Mouse (Mus musculus): ENCODE results near the gene Izumo1r. TPM values are rescaled to one million over a fixed set of nuclear protein-coding genes. Genes with fewer than 3 reads are reported as not detected.
A peak's percentile ranks its signal among the peaks of the same experiment; 100 is the strongest.

Izumo1r gene
- polyA plus RNA-seq (2015; fragmentation: Nextera tagmentation; extraction: Ambion mirVana) = 0.16 and 0.21 TPM in 2 replicates

DNA sequence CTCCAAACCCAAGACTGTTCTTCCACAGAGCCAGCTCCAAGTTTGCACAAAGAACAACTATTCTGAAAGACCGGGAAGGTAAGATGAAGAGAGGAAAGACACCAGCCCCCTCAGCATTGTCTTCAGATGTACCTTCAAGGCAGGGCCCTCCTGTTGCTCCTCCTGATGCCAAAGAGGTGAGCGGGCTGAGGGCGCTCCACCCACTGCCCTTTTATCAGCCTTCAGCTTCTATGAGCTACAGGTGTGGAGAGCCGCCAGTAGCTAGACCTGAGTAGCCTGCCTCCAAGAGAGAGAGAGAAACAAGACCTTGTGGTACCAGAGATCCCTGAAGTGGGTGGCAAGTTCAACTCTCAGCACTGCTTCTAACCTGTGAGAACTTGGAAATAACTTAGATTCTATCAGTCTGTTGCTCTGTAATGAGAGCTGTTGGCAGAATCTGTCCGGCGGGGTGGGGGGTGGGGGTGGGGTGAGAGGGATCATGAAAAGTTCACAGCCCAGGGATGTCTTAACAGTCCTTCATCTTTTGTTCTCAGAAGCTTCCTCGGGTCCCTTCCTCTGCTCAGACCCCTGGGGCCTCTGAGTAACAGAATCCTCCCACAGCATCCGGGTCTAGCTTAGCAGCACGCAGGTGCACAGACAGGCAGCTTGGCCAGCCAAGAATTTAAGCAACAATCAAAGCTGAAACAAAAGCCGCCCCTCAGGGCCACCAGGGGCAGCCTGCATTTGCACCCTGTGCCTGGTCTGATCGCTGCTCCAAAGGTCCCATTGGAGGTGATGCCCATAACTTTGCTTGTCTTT lies at the start of gene Izumo1r:
TSS of gene Izumo1r (minus strand) at position 369 of the 798 bp plus-strand sequence.
- Histone ChIP-seq H3K9ac (no peak within 1 kb of the TSS), H3K4me2 (no peak within 1 kb of the TSS), H3K36me3 (no peaks in the 10 kb centered on the region), H3K9me3 (replicated peaks) (no peaks in the 10 kb centered on the region), H3K27ac (no peak within 1 kb of the TSS), H3K4me1 (peaks cover 46% of the 10 kb centered on the region), H3K4me3 (replicated peaks) (no peak within 1 kb of the TSS), H3K27me3 (no peaks in the 10 kb centered on the region)
- ATAC-seq (replicated peaks; ENCODE audit: low FRiP score) = peak; percentile 65
- WGBS = 35% methylated on average over 11 of the region's 11 CpGs

DNA sequence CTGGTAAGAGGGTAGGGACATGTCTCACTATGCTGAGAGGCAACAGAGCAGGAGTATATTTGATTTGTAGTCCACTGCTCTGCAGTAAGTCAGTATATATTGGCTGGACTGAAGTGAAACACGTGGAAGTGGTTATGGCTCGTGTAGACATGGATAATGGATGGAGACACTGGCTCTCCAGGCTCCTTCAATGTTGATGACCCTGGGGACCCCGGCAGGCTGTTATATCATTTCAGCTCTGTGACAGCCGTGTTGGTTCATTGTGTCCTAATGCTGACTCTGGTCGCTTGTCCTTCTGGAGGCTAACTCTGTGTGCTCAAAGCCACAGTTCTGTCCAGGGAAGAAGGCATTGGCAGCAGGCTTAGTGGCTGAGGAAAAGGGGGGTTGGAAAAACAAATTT lies 47.3 kb upstream of the Izumo1r start:
- Histone ChIP-seq H3K27ac (no peak overlapping the region), H3K27me3 (no peaks in the 10 kb centered on the region), H3K4me1 (no peaks in the 10 kb centered on the region), H3K36me3 (no peaks in the 10 kb centered on the region), H3K9me3 (replicated peaks) (no peaks in the 10 kb centered on the region), H3K9ac (no peak overlapping the region), H3K4me2 (no peak overlapping the region), H3K4me3 (replicated peaks) (no peak overlapping the region)
- ATAC-seq (replicated peaks; ENCODE audit: low FRiP score) = no peak
- WGBS = 82% methylated on average over 5 of the region's 5 CpGs

DNA sequence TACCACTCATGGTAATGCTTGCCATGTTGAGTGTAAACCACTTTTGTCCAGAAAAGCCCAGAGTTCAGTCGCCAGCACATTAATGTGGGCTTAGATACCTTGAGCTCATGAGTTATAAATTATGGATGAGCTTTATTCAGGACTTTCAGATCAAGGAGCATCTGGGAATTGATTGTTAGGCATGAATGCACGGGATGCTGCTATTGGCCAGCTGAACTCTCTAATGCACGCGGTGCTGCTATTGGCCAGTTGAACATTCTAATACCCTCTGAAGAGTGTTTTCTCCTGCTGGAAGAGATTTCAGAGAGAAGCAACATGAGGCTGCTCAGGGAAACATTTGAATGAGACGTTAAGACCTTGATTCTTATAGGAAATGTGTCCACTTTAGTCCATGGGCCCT lies 45.1 kb upstream of the Izumo1r start:
- Histone ChIP-seq H3K36me3 (no peaks in the 10 kb centered on the region), H3K27me3 (no peaks in the 10 kb centered on the region), H3K4me3 (replicated peaks) (no peak overlapping the region), H3K27ac (no peak overlapping the region), H3K4me1 (peaks cover 3% of the 10 kb centered on the region; the same call in 1 of the 2 replicates), H3K9me3 (replicated peaks) (no peaks in the 10 kb centered on the region), H3K9ac (no peak overlapping the region), H3K4me2 (no peak overlapping the region)
- ATAC-seq (replicated peaks; ENCODE audit: low FRiP score) = no peak
- 84% methylated on average over 5 of the region's 5 CpGs for WGBS

DNA sequence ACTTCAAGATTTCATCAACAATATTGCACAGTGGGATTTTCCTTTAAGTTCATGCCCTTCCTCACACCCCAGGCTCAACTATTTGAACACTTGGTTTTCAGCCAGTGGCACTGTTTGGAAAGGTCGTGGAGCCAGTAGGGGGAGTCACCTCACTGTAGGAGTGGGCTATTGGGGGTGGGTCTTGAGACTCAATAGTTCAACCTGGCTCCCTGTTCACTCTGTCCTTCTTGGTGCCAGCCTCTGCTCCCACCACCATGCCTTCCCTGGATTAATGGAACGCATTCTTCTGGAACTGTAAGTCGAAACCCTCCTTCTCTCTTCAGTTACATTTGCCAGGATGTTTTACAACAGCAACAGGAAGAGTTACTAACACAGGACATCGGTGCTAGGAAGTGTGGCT lies 42.9 kb upstream of the Izumo1r start:
- H3K4me1 ChIP-seq = peaks cover 3% of the 10 kb centered on the region; the same call in 1 of the 2 replicates
- no peaks in the 10 kb centered on the region for H3K27me3 ChIP-seq
- no peaks in the 10 kb centered on the region for H3K9me3 ChIP-seq (replicated peaks)
- H3K4me2 ChIP-seq = no peak overlapping the region
- no peaks in the 10 kb centered on the region for H3K36me3 ChIP-seq
- 0 out of 2 replicates have a peak overlapping the region, but pooled peaks have one; percentile 58 for H3K27ac ChIP-seq
- no peak overlapping the region for H3K9ac ChIP-seq
- peak; percentile 84 for ATAC-seq (replicated peaks; ENCODE audit: low FRiP score)
- 32% methylated on average over 4 of the region's 4 CpGs for WGBS
- H3K4me3 ChIP-seq (replicated peaks) = no peak overlapping the region

DNA sequence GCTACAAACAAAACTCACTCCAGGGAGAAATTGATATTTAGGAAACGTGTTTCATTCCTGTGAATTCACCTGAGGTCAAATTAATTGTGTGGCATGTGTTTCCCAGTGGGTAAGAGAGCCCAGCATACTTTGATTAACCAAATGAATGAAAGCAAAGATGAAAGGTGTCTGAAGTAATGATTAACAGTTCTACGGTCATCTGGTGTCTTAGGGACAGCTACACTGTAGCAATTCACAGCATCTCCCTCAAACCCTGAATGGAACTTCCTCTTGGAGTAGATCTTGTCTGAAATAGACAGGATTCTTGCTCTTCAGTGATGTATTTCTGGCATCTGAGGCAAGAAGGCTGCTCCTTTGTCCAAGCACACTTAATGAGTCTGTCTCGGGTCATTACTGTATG lies 42.2 kb upstream of the Izumo1r start:
- WGBS = 33% methylated on average over 3 of the region's 3 CpGs
- Histone ChIP-seq H3K4me2 (no peak overlapping the region), H3K27me3 (no peaks in the 10 kb centered on the region), H3K27ac (peak overlapping the region; percentile 58; the same call in 1 of the 2 replicates), H3K9me3 (replicated peaks) (no peaks in the 10 kb centered on the region), H3K4me3 (replicated peaks) (no peak overlapping the region), H3K9ac (no peak overlapping the region), H3K4me1 (peaks cover 3% of the 10 kb centered on the region; the same call in 1 of the 2 replicates), H3K36me3 (no peaks in the 10 kb centered on the region)
- peak; percentile 71 for ATAC-seq (replicated peaks; ENCODE audit: low FRiP score)

DNA sequence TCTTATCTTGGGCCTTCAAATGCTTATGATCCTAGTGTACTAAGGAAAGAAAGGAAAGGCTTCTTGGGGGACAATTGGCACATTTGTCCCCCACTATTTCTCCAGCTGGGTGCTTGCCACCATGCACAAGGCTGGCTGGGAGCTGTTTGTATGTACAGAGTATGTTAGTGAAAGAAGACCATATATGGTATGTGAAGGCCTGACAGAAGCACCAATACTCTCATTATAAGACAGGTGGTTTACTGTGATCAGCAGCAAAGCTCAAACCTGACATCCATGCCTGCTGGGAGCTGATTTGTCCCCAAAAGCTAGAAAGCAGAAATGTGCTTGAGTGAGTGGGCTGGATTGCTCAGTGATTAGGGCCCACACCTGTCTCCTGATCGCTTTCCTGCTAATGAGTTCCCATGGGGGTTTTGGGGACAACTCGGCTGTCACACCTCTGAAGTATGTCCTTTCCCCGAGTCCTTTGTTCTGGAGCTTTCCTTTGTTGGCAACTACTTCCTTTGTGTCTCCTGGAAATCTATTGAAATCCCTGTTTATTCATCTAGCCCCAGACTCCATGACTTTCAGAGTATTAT lies 38.5 kb upstream of the Izumo1r start:
- no peak for ATAC-seq (replicated peaks; ENCODE audit: low FRiP score)
- H3K4me2 ChIP-seq = no peak overlapping the region
- 75% methylated on average over 3 of the region's 3 CpGs for WGBS
- peaks cover 3% of the 10 kb centered on the region; the same call in 1 of the 2 replicates for H3K4me1 ChIP-seq
- H3K9me3 ChIP-seq (replicated peaks) = no peaks in the 10 kb centered on the region
- H3K27ac ChIP-seq = no peak overlapping the region
- no peak overlapping the region for H3K4me3 ChIP-seq (replicated peaks)
- H3K36me3 ChIP-seq = no peaks in the 10 kb centered on the region
- H3K27me3 ChIP-seq = no peaks in the 10 kb centered on the region
- no peak overlapping the region for H3K9ac ChIP-seq

DNA sequence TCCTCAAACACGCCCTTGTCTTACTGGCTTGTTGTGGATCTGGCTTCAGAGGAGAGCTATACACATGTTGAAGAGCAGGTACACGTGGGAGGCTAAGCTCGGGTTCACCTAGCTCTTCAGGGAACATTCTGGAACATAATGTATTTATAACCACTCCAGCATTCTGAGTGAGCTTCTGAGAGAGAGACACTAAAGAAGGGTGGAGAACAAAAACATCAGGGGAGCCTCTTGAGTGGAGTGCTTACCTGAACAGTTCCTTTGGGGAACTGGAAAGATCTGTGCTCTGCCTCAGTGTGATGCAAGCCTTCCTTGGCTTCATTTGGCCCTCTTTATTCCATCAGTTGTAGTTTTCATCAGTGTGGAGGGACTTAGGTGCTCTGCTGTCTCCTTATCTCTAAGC lies 35.9 kb upstream of the Izumo1r start:
- no peak overlapping the region for H3K4me2 ChIP-seq
- H3K9ac ChIP-seq = no peak overlapping the region
- no peaks in the 10 kb centered on the region for H3K4me1 ChIP-seq
- no peak overlapping the region for H3K4me3 ChIP-seq (replicated peaks)
- H3K27me3 ChIP-seq = no peaks in the 10 kb centered on the region
- no peak overlapping the region for H3K27ac ChIP-seq
- ATAC-seq (replicated peaks; ENCODE audit: low FRiP score) = no peak
- H3K9me3 ChIP-seq (replicated peaks) = no peaks in the 10 kb centered on the region
- H3K36me3 ChIP-seq = no peaks in the 10 kb centered on the region
- WGBS = 80% methylated on average over 3 of the region's 3 CpGs

DNA sequence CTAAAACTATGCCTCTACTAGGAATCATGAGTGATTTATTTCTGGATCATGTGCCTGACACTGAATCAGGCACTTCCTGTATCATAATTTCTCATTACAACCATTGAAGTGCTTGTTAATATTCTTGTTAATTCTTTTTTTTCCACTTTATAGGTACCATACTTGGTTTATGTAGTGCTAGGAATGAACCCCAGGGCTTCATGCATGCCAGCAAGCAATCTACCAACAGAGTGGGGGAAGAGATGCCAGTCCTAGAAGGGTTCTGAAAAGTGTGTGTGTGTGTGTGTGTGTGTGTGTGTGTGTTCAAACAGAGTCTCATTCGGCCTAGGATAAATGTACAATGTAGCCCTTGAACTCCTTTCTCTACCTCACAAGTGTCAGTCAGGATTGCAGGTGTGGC lies 33.6 kb upstream of the Izumo1r start:
- no peaks in the 10 kb centered on the region for H3K4me1 ChIP-seq
- H3K4me3 ChIP-seq (replicated peaks) = no peak overlapping the region
- no peak for ATAC-seq (replicated peaks; ENCODE audit: low FRiP score)
- no peaks in the 10 kb centered on the region for H3K36me3 ChIP-seq
- no peak overlapping the region for H3K9ac ChIP-seq
- H3K4me2 ChIP-seq = no peak overlapping the region
- H3K9me3 ChIP-seq (replicated peaks) = no peaks in the 10 kb centered on the region
- H3K27ac ChIP-seq = no peak overlapping the region
- no peaks in the 10 kb centered on the region for H3K27me3 ChIP-seq
- WGBS = 93% methylated on average over 1 of the region's 1 CpGs

DNA sequence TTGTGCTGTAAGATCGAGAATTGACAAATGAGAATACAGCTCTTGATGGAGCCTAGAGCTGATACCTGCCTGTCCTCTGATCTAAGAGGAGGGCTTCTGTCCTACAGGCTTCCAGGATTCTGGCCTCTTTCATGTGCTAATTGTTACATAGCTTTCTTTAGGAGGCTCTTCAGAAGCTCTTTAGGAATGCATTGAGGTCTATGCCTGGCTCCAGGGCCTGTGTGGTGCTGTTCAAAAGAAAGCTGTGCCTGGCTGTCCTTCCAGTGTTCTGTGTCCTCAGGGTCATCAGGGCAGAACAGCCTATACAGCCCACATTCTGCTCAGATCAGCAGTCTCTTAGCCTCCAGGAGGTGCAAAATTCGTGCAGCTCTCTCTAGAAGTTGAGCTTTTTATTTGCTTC lies 31.1 kb upstream of the Izumo1r start:
- ATAC-seq (replicated peaks; ENCODE audit: low FRiP score) = no peak
- H3K4me3 ChIP-seq (replicated peaks) = no peak overlapping the region

DNA sequence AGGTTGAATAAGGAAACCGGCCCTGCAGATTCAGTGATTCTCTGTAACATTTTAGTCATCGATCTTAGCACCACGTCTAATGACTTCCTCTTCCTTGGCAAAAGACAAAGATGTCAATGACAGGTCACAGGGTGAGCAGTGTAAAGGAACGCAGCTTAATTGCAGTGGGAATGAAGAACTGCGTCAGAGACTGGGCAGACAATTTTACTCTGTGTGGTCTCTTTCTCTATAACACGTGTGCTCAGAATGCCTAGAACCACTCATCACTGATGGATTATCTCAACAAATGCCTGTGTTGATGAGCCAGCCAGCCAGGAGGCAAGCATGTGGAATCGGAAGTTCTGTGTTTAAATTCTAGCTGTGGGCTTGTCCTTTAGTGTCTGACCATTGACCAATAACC lies 28.2 kb upstream of the Izumo1r start:
- no peak overlapping the region for H3K9ac ChIP-seq
- H3K4me2 ChIP-seq = no peak overlapping the region
- H3K36me3 ChIP-seq = no peaks in the 10 kb centered on the region
- no peaks in the 10 kb centered on the region for H3K27me3 ChIP-seq
- H3K27ac ChIP-seq = no peak overlapping the region
- no peak for ATAC-seq (replicated peaks; ENCODE audit: low FRiP score)
- no peaks in the 10 kb centered on the region for H3K9me3 ChIP-seq (replicated peaks)
- no peaks in the 10 kb centered on the region for H3K4me1 ChIP-seq
- 48% methylated on average over 7 of the region's 7 CpGs for WGBS
- H3K4me3 ChIP-seq (replicated peaks) = no peak overlapping the region

More for the DNA sequence above, 31.1 kb upstream of the Izumo1r start:
- no peak overlapping the region for H3K9ac ChIP-seq
- no peaks in the 10 kb centered on the region for H3K9me3 ChIP-seq (replicated peaks)
- H3K27me3 ChIP-seq = no peaks in the 10 kb centered on the region
- no peak overlapping the region for H3K27ac ChIP-seq
- 53% methylated on average over 2 of the region's 2 CpGs for WGBS
- H3K36me3 ChIP-seq = no peaks in the 10 kb centered on the region
- no peak overlapping the region for H3K4me2 ChIP-seq
- H3K4me1 ChIP-seq = no peaks in the 10 kb centered on the region

DNA sequence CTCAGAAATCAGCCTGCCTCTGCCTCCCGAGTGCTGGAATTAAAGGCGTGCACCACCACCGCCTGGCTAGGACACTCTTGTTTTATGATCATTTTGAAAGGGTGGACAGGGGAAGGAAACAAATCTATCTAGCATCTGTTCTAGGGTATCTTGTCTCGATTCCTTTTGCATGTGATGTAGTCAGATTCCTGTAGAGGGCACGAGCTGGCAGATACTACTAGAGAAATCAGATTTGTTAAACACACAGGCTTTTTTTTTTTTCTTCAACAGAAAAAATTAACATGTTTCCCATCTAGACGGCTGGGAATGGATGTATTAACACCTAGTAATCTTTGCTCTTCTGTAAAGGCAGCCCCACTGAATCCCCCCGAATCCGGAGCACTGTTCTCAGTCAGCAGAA lies 27.5 kb upstream of the Izumo1r start:
- 76% methylated on average over 8 of the region's 8 CpGs for WGBS
- Histone ChIP-seq H3K4me3 (replicated peaks) (no peak overlapping the region), H3K27ac (no peak overlapping the region), H3K4me2 (no peak overlapping the region), H3K9me3 (replicated peaks) (no peaks in the 10 kb centered on the region), H3K27me3 (no peaks in the 10 kb centered on the region), H3K4me1 (peaks cover 4% of the 10 kb centered on the region; the same call in 1 of the 2 replicates), H3K36me3 (no peaks in the 10 kb centered on the region), H3K9ac (no peak overlapping the region)
- ATAC-seq (replicated peaks; ENCODE audit: low FRiP score) = no peak

DNA sequence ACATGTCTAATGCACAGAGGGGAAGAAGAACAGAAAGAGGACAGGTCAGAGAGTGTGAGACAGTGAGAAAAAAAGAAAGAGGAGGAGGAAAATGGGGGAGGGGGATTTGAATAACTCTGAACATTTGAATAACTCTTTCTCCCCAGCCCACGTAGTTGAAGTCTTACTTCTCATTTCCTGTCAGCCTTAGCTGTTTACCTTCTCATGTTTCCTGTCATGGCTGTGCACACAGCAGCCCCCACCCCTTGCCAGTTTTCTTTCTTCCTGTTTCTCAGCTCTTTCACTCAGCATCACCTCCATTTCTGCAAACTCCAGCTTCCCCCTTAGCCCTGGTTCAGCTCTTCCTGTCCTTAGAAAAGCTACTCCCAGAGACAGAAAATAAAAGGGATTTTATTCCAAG lies 22.8 kb upstream of the Izumo1r start:
- Histone ChIP-seq H3K9ac (no peak overlapping the region), H3K4me2 (no peak overlapping the region), H3K9me3 (replicated peaks) (no peaks in the 10 kb centered on the region), H3K36me3 (no peaks in the 10 kb centered on the region), H3K27me3 (no peaks in the 10 kb centered on the region), H3K27ac (no peak overlapping the region), H3K4me3 (replicated peaks) (no peak overlapping the region), H3K4me1 (peaks cover 7% of the 10 kb centered on the region; the same call in 1 of the 2 replicates)
- peak; percentile 62 for ATAC-seq (replicated peaks; ENCODE audit: low FRiP score)
- WGBS = 0% methylated on average over 1 of the region's 1 CpGs

Data from kidney, embryonic 15.5 days (tissue).